Mouse (Mus musculus): Measurements from ENCODE around the gene Dnajb4.

GRCm38 (mm10) chr3:152193635-152194097, 16.4 kb downstream of the Dnajb4 start:
- TF ChIP-seq MAFK (IDR thresholded peaks at IDR 0.05; ENCODE audit: insufficient read depth, low read depth, low read length): no peak
- TF ChIP-seq ZNF384 (IDR thresholded peaks at IDR 0.05; ENCODE audit: low read depth, low read length): no peak
- no peak for TF ChIP-seq HCFC1 (IDR thresholded peaks at IDR 0.05; ENCODE audit: borderline replicate concordance, insufficient read depth, low read length)
- no peak for TF ChIP-seq ZC3H11A (IDR thresholded peaks at IDR 0.05; ENCODE audit: borderline replicate concordance, low read depth, low read length)
- no peak for TF ChIP-seq CHD2 (IDR thresholded peaks at IDR 0.05; ENCODE audit: low read depth, low read length)

All from ES-E14 (cell line).